Mouse (Mus musculus): Measurements from ENCODE around the gene Stat3.

GRCm38 (mm10) chr11:100942388-100942787 is 3.0 kb upstream of the Stat3 start:
- no peak for TF ChIP-seq CTCF (IDR thresholded peaks at IDR 0.05; ENCODE audit: low read depth, low read length)
- no peak for TF ChIP-seq POLR2AphosphoS5 (IDR thresholded peaks at IDR 0.05; ENCODE audit: insufficient replicate concordance, low read depth, low read length)
- no peak for TF ChIP-seq TAL1 (conservative IDR thresholded peaks at IDR 0.05; ENCODE audit: low read depth, low read length)
- TF ChIP-seq GATA1 (IDR thresholded peaks at IDR 0.05; ENCODE audit: borderline replicate concordance, low read length) = no peak

All from G1E (cell line).